ENCODE assay signal across 10 mouse cellular contexts in the genomic region with DNA sequence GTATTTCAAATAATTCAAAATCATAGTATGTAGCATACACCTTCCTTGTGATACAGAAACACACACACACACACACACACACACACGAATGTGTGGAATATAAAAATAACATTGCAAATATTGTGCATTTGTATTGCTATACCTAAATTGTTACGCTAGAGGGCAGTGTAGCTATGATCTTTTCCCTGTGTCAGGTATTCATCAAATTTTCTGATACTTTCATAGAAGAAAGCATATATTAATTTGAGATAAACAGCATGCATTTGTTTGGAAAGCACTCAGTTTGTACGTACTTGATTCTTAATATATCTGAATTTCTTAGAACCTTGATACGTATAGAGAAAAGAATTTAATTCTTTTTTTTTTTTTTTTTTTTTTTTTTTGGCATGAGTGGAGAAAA.
DNase-seq lines count a peak whose midpoint lies in the region; ATAC-seq lines count a peak whose summit lies in the region.
"Had no signal": no experiment of that assay in that cellular context is flagged by ENCODE, and none has a peak within 500 bp of the region (broad histone marks: within the 10 kb centered on the region; RNA-seq: fewer than 3 reads in every experiment).

No protein-coding gene starts in this region.

- DNase-seq in kidney, adult 9 months: peak; percentile 11
- DNase-seq in kidney, adult 18-20 months: no peak
- DNase-seq in 416B (ENCODE audit: low read depth): peak; percentile 30
- DNase-seq in embryo, embryonic 10.5 days (ENCODE audit: low spot score): peak; percentile 60
- no peak for DNase-seq in neural tube, embryonic 10.5 days (ENCODE audit: extremely low spot score, low spot score)
- DNase-seq: kidney, postnatal 10 days; thymus, postnatal 14 days had no signal

- peak; percentile 47 for ATAC-seq in CD4-positive, CD25-positive, alpha-beta regulatory T cell, adult 4 months
- ATAC-seq in monocyte, adult 5-6 weeks (replicated peaks; ENCODE audit: insufficient number of reproducible peaks, low FRiP score, low TSS enrichment, poor library complexity, severe bottlenecking): no peak
- no peak for ATAC-seq in cerebellum, adult (ENCODE audit: insufficient number of reproducible peaks, low FRiP score, low TSS enrichment)

Comparison
In these comparisons a context has a peak if more than half of its experiments do, and no peak if none do; other contexts are left out.
1. DNase-seq: peak in kidney, adult 9 months (single experiment), 416B (single experiment) and embryo, embryonic 10.5 days (single experiment); none in kidney, adult 18-20 months (single experiment) and neural tube, embryonic 10.5 days (single experiment).